Mouse (Mus musculus) hematopoietic stem cell, adult 5-6 weeks (primary cell): Measurements from ENCODE around the gene Cish. TPM values are rescaled to one million over a fixed set of nuclear protein-coding genes. Genes with fewer than 3 reads are reported as not detected.

Experiments
- ATAC-seq, 2 experiments: fragments of 125-278 bp in 1 of 2; replicated peaks in 1 of 2; 2 replicates each; pipeline ENCODE4 v1.8.0; 2016 to 2017; ENCODE audit warnings: inconsistent platforms in 2 of 2, mild to moderate bottlenecking in 2 of 2, moderate number of reproducible peaks in 2 of 2, low read depth in 1 of 2, moderate TSS enrichment in 1 of 2; ENCODE audit not compliant: low FRiP score in 2 of 2, poor library complexity in 2 of 2, severe bottlenecking in 2 of 2, insufficient read depth in 1 of 2, low TSS enrichment in 1 of 2
- total RNA-seq: library from RNA; stranded (forward); fragments of 172-1452, 232-1000 nt; gene quantifications from 2 replicates; pipeline ENCODE4 v1.2.3, GENCODE M21; 2017

Cish gene
- 1.4 and 3.5 TPM in 2 replicates for total RNA-seq

DNA sequence AAGGTAGTCTGAATTCAATTTTAAA is at the start of gene Cish:
Gene Cish (plus strand): TSS at position 11 of the 25 bp plus-strand sequence.
- ATAC-seq: no peak

DNA sequence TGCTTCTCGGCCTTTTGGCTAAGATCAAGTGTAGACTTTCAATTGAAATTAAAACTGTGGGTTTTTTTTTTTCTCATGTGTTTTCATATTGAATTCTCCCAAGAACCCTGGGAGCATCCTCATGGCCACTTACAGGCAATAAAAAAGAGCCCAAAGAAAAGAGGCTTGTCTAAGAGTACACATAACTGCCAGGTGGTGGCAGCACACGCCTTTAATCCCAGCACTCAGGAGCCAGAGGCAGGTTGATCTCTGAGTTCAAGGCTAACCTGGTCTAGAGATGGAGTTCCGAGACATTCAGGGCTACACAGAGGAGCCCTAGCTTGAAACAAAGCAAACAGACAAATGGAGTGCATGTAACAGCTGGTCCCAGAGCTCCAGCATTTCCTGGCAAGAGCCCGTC is 49.7 kb upstream of the Cish start:
- peak; percentile 39 to 40; a peak in 1 of 4 replicates for ATAC-seq

DNA sequence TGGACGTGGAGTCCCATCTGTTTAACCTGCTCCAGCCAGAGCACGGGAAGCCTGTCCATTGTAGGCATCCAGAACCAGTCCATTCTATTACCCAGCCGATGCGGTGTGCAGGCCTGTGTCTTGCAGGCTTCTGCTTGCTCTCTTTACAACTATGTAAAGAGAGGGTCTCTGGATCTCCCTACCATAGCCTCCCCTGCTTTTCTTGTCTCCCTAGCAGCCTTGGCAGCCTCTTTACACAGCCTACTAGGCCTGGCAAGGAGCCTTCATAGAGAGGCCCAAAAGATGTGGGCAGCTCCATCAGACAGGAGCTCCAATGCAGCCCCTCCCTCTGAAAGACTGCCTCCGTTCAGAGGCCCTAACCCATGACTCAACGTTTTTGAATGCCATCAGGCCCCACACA is 46.7 kb upstream of the Cish start:
- no peak for ATAC-seq

DNA sequence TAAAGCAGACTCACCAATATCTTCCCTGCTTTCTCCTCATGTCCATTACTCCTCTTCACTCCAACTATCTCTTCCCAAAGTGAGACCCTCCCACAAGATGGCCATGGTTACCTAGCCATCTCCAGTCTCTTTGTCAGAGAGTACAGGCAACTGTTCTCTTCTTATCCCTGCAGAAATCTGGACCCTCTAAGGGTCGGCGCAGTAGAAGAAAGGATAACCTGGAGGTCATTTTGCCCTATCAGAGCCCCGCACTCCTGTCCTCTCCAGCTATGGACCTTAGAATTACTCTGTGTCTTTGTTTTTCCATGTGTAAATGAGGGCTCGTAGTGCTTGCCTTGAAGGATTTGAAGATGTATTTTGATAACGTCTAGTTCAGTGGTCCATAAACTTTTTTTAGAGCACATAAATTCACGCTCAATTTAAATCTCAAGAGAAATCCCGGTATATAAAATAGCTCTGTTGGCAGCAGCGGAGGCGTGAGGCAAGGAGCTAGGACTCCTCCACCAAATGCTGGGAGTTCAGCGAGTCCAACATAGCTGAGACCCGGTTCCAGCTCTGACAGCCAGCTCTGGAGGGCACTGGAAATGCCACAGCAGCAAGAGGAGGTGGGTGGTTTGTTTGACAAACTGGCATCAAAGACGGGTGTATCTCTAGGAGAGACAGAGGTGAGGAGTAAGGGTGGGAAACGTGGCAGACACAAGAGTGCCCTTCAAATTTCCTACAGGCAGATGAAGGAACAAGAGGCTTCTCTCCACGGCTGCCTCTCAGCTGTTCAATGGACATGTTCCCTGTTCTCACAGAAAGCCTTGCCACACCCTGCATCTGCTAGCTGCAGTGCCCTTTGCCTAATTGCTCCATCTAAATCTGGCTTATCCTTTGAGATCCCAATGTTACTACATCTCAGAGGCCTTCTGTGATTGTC is 45.1 kb upstream of the Cish start:
- no peak for ATAC-seq

DNA sequence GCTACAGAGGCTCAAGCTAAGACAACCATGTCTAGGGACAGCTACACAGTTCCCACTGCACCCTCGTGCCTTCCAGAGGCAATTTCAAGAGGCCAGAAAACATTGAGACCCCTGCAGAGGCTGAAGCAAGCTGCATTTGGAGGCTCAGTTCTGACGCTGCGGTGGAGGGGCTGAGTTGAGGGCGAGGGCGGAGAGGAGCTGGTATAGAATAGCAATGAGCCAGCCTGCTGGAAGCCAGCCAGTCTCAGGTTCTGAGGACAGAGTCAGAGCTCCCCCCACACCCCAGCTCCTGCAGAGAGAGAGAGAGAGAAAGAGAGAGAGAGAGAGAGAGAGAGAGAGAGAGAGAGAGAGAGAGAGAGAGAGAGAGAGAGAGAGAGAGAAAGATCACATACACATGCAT is 43.7 kb upstream of the Cish start:
- ATAC-seq: no peak

DNA sequence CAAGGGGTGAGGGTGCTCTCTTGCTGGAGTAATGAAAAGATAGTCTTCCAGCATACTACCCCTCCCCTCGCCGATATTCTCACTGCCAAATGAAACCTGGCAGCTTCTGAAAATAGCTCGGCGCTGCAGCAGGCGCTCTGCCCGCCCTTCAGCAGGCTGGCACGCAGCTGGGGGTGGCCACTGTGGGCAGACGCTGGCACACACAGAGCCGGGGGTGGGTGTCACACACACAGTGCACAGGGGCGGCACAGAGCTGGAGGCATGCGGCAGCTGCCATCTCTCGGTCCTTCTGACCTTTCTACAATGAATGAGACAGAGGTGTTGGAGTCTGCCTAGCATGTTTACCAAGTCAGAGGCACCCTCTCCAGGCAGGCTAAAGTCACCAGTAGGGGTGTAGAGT is 41.4 kb upstream of the Cish start:
- ATAC-seq: no peak

DNA sequence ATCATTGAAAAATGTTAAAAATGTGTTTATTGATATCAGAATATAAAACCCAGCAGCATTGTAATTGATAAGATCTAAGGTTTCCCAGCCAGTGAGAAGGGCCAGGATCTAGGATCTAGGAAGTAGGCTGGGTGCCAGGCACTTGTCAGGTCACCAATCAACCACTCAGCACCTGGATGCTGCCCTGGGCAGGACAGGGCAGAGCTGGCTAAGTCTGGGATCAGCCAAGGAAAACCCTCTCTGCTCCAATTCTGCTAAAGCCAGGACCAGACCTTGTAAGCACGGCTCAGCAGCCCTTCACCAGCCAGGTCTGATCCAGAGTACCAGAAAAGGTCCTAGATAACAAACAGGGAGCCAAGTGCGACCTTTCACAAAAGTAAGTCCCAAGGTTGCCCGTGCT is 40.9 kb upstream of the Cish start:
- no peak for ATAC-seq

DNA sequence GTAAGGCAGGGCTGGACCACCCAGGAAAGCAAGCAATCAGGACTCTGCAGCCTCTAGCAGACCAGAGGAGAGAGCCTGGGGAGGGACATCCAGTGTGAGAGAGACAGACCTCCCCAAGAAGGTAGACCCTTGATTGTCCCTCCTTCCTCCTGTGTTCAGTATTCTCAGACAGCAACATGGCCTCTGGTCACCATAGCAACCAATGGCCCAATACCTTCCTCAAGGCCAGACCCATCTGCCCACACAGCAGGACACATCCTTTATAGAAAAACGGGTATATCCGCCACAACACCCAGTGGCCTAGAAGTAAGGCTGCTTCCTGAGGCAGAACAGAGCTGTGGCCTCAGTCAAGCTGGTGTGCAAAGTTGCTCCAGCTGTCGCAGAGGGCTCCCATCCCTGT is 40.2 kb upstream of the Cish start:
- ATAC-seq: no peak

DNA sequence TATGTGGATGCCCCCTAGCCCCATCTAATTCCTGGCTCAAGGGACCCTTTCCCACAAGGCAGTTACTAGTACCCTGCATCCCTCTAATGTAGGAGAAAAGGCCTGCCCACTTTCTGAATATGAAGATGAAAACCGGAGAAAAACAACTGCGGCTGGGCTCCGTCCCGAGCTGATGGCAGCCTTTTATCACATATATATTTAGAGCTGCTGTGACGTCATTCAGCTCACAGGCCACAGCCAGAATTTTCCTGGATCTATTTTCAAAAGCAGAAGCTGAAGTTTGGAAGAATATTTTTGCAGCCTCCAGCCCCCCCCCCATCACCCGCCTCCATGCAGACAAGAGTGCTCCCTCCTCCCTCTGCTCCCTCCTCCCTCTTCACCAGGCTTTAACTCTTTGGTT is 36.3 kb upstream of the Cish start:
- ATAC-seq: no peak

DNA sequence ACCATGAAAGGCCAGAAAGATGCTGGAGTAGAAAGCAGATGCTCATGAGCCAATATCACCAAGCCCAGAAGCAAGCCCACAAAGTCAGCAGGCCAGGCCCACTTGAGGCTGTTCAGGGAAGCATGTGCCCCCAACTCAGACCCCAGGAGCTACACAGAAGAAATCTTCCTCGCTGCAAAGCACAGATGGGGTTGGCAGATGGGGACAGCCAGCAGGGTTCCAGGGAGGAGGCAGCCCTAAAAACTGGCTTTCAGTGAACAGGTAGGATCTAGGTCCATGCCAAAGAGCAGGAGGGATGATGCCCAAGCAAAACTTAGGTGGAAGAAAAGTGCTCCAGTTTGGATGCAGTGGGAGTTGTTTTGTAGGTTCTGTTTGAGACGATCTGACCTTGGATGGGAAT is 35.4 kb upstream of the Cish start:
- ATAC-seq: no peak

DNA sequence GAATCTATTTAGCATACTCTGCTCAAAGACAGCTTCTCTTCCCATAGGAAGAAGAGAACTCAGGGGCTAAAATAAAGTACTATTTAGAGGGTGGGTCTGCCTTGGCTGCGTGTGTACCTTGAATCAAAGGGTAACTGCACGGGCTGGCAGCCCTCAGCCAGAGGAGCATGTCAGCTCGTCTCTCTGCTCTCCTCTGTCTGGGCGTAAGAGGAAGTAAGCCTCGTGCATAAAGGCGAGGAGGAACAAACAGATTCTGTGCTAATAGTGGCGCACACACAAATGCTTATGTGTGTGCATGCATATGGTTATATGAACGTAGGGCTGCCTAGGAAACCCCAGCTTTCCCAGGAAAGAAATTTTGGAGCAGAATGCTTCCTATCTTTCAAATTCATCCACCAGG is 35.0 kb upstream of the Cish start:
- ATAC-seq: peak; percentile 64 to 85

DNA sequence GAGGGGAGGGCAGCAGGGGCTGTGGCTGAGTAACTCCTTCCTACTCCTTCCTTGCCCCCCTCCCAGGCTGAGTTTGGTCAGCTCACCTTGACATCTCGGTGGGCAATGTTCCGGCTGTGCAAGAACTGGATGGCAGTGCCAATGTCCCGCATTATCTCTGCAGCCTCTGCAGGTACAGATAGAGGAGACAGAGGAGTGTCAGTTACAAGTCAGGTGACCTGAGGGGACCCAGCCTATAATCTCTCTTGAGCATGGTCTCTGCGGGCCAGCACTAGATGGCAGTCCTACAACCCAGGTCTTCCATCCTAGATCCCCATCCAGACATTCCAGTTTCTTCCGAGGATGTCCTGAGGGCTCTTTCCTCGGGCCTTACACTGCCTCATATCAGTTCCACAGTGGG is 34.0 kb upstream of the Cish start:
- no peak for ATAC-seq

DNA sequence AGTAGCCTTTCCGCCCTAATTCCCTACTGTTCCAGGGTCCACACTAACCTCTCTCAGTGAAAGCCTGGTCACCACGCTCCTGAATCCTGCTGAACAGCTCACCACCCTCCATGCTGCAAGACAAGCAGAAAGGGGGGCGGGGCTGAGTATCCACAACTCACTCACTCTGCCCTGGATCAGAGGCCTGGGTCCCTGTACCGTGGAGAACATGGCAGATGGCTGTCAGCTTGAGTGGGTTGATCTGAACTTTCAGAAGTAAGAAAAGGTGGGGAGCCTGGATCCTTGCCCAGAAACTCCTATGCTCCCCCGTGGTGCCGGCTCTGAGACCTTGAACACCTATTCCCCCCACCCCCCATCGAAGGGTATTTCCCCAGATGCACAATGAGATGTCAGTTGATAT is 33.5 kb upstream of the Cish start:
- ATAC-seq: no peak

DNA sequence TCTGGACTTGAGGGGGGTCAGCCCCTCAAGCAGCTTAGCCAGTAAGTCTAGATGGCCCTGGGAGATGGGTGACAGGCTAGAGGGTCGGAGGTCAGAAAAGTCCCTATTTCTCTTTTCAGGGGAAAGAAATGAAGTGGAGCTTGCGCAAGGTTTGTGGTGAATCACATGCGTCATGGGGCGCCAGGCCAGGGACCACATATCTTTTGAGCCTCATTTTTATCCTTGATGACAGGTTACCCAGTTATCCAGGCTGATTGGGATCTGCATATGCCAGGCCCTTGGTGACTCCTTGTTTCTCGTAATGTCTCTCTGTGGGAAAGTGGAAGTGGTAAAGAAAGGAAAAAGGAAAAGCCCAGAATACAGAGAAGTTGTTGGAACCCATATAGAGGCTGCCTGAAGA is 31.9 kb upstream of the Cish start:
- ATAC-seq: peak in 1 of 2 experiments; percentile 36; a peak in 2 of 4 replicates

DNA sequence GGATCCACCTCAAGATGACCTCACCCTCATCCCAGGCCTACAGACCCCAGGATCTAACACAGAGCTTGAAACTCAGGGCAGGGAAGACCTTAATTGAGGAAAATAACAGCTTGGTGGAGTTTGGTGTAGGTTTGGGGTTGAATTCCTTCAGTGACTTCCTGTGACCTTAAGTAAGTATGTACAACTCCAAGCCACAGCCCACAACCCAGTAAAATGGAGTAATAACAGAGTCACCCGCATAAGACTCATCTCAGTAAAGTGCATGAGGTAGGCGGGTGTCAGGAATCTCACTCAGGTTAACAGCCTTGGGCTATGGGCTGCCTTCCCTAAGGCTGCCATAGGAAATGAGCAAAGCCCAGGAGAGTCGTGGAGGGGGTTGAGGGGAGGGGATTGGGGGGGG is 31.1 kb upstream of the Cish start:
- ATAC-seq: no peak

DNA sequence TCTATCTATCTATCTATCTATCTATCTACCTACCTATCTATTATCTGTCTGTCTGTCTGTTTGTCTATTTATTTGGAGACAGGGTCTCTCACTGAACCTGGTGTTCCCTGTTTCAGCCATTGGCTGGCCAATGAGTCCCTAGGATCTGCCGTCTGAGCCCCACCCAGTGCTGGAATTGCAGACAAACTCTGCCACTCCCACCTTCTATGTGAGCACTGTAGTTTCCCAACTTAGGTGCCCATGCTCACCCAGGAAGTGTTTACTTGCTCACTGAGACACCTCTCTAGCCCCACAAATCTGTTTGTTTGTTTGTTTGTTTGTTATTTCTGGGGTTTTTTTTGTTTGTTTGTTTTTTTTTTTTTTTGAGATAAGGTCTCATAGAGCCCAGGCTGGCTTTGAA is 28.8 kb upstream of the Cish start:
- no peak; a peak in 1 of 4 replicates for ATAC-seq

DNA sequence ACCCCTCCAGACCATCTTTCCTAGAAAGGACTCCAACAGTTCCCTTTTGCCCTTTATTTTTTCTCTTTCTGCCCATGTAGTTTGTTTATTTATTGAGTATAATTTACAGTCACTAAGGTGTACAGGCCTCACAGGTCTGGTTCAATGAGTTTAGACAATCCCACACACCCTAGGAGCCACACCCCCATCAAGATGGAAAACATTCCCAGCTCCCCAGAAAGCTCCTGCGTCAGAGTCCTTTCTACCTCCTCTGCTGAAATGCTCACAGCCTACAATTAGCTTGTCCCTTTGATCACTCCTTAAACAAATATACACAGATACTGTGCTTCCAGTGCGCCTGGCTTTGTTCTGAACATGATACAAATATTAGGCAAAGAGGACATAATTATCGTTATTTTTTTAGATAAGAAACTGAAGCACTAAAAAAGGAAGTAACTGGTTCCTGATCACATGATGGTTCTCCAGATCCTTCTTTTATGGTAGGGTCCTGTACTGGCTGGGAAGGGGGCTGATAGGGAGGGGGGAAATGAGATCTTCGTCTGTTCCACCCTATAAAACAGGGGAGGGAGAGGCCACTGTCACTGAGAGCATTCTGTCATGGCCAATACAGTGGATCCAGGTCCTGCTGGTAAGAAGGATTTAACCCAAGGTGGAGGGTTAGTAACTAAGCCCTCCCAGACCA is 28.0 kb upstream of the Cish start:
- no peak for ATAC-seq

DNA sequence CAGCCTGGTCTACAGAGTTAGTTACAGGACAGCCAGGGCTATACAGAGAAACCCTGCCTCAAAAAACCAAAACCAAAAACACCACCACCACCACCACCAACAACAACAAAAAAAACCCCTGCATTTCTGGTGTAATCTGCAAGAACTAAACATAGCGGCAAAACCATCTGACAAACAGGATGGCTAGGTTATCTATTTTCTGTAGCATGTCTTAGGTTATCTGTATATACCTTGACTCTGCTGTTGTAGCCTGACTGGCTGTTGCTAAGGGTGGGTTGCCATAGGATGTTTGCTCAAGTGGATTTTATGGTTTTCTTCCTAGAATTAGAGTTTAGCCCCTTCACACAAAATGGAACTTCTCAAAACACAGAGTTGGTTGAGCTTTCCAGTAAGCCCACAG is 26.1 kb upstream of the Cish start:
- no peak for ATAC-seq

DNA sequence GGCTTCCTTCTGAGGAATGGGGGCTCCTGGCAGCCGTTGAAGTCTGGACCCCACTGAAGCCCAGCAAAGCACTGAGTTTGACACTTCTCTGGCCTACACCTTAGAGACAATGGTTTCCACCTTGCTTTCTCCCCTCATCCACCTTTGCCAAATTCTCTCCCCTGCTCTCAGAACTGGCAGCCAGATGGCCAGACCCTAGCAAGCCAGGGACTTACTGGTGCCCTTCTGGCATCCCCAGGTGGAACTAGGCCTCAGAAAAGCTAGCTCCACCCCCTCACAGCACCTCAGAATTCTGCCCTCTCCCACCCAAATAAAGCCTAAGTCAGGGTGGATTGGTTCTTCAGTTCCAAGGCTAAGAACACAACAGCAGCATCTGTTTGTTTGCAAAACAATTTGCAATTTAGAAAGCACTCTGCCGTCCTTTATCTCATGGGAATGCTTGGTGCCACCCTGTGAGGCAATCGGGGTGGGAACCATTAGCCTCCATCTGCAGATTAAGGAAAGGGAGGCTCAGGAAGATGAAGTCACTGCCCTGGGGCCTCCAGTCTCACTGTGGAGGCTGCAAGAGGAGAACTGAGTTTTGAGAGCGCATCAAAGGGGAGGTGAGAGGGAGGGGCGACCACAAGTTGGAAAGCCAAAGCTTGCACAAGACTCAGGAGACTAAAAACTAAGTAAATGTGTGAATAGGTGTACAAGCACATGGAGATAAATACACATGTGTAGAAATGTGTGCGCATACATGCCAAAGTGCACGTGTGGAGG is 24.5 kb upstream of the Cish start:
- ATAC-seq: no peak
